In genomic region chr2:133994742-133995141, GRCm38 (mm10) we compare ENCODE assay signal across 23 mouse cellular contexts.
DNase-seq lines count a peak whose midpoint lies in the region; ATAC-seq lines count a peak whose summit lies in the region.
"Had no signal": no experiment of that assay in that cellular context is flagged by ENCODE, and none has a peak within 500 bp of the region (broad histone marks: within the 10 kb centered on the region; RNA-seq: fewer than 3 reads in every experiment).

No protein-coding gene starts in this region.

- 5% methylated on average over 1 of the region's 1 CpGs for WGBS in forebrain, embryonic 14.5 days
- 29% methylated on average over 1 of the region's 1 CpGs for WGBS in forebrain, embryonic 10.5 days
- 17% methylated on average over 1 of the region's 1 CpGs for WGBS in midbrain, embryonic 14.5 days
- WGBS in midbrain, embryonic 13.5 days, result 37% methylated on average over 1 of the region's 1 CpGs
- 47% methylated on average over 1 of the region's 1 CpGs for WGBS in limb, embryonic 15.5 days

- no peaks in the 10 kb centered on the region for H3K9me3 ChIP-seq in forebrain, embryonic 14.5 days (replicated peaks; ENCODE audit: control insufficient read depth, low read length)
- H3K9me3 ChIP-seq in forebrain, embryonic 10.5 days, result no peaks in the 10 kb centered on the region
- H3K9me3 ChIP-seq in midbrain, embryonic 14.5 days (ENCODE audit: control insufficient read depth, low read length), result no peaks in the 10 kb centered on the region
- H3K9me3 ChIP-seq in midbrain, embryonic 13.5 days, result no peaks in the 10 kb centered on the region
- no peaks in the 10 kb centered on the region for H3K9me3 ChIP-seq in limb, embryonic 15.5 days
- H3K9me3 ChIP-seq: hindbrain, embryonic 12.5 days; lung, embryonic 15.5 days had no signal

- no peaks in the 10 kb centered on the region for H3K27me3 ChIP-seq in forebrain, embryonic 14.5 days (replicated peaks; ENCODE audit: control insufficient read depth, insufficient read depth, low read length)
- 0 out of 2 replicates have a peak, but pooled peaks cover 4% of the 10 kb centered on the region for H3K27me3 ChIP-seq in forebrain, embryonic 10.5 days (ENCODE audit: poor library complexity, severe bottlenecking)
- H3K27me3 ChIP-seq in midbrain, embryonic 14.5 days (ENCODE audit: control insufficient read depth, insufficient read depth, low read length), result no peaks in the 10 kb centered on the region
- H3K27me3 ChIP-seq in midbrain, embryonic 13.5 days, result no peaks in the 10 kb centered on the region
- no peaks in the 10 kb centered on the region for H3K27me3 ChIP-seq in limb, embryonic 15.5 days
- H3K27me3 ChIP-seq: hindbrain, embryonic 12.5 days; lung, embryonic 15.5 days had no signal

- no peak overlapping the region for H3K4me2 ChIP-seq in forebrain, embryonic 14.5 days (ENCODE audit: low read length)
- H3K4me2 ChIP-seq in midbrain, embryonic 14.5 days (ENCODE audit: low read length), result no peak overlapping the region
- H3K4me2 ChIP-seq in midbrain, embryonic 13.5 days (replicated peaks), result no peak overlapping the region
- H3K4me2 ChIP-seq in limb, embryonic 15.5 days, result no peak overlapping the region
- H3K4me2 ChIP-seq: heart, embryonic 11.5 days; hindbrain, embryonic 12.5 days; liver, embryonic 11.5 days; lung, embryonic 15.5 days; midbrain, embryonic 11.5 days had no signal

- no peak for ATAC-seq in forebrain, embryonic 14.5 days
- no peak for ATAC-seq in midbrain, embryonic 14.5 days (ENCODE audit: low FRiP score, low TSS enrichment)
- ATAC-seq in midbrain, embryonic 13.5 days, result no peak
- ATAC-seq in limb, embryonic 15.5 days (ENCODE audit: insufficient number of reproducible peaks, low FRiP score, low TSS enrichment, low read depth), result no peak

- no peaks in the 10 kb centered on the region for H3K4me1 ChIP-seq in forebrain, embryonic 14.5 days (ENCODE audit: control insufficient read depth, insufficient read depth, low read length)
- H3K4me1 ChIP-seq in forebrain, embryonic 10.5 days, result peaks cover 21% of the 10 kb centered on the region
- no peaks in the 10 kb centered on the region for H3K4me1 ChIP-seq in midbrain, embryonic 14.5 days (ENCODE audit: control insufficient read depth, insufficient read depth, low read length)
- no peaks in the 10 kb centered on the region; the same call in 1 of the 2 replicates for H3K4me1 ChIP-seq in midbrain, embryonic 13.5 days (replicated peaks)
- H3K4me1 ChIP-seq in limb, embryonic 15.5 days, result no peaks in the 10 kb centered on the region
- H3K4me1 ChIP-seq: hindbrain, embryonic 12.5 days; lung, embryonic 15.5 days had no signal

- no peaks in the 10 kb centered on the region for H3K36me3 ChIP-seq in forebrain, embryonic 14.5 days (ENCODE audit: control insufficient read depth, insufficient read depth, low read length)
- no peaks in the 10 kb centered on the region for H3K36me3 ChIP-seq in forebrain, embryonic 10.5 days (replicated peaks)
- H3K36me3 ChIP-seq in midbrain, embryonic 14.5 days (ENCODE audit: control insufficient read depth, insufficient read depth, low read length), result no peaks in the 10 kb centered on the region
- H3K36me3 ChIP-seq in midbrain, embryonic 13.5 days, result no peaks in the 10 kb centered on the region
- no peaks in the 10 kb centered on the region for H3K36me3 ChIP-seq in limb, embryonic 15.5 days
- H3K36me3 ChIP-seq: hindbrain, embryonic 12.5 days; lung, embryonic 15.5 days had no signal

- H3K9ac ChIP-seq in forebrain, embryonic 14.5 days (ENCODE audit: low read length), result no peak overlapping the region
- no peak overlapping the region for H3K9ac ChIP-seq in midbrain, embryonic 14.5 days (replicated peaks; ENCODE audit: low read length)
- H3K9ac ChIP-seq in midbrain, embryonic 13.5 days (replicated peaks), result no peak overlapping the region
- H3K9ac ChIP-seq in limb, embryonic 15.5 days, result no peak overlapping the region
- H3K9ac ChIP-seq: forebrain, postnatal 0 days; hindbrain, embryonic 12.5 days; lung, embryonic 15.5 days had no signal

- no peak overlapping the region for H3K4me3 ChIP-seq in forebrain, embryonic 14.5 days (ENCODE audit: low read depth, low read length)
- H3K4me3 ChIP-seq in forebrain, embryonic 10.5 days, result no peak overlapping the region
- no peak overlapping the region for H3K4me3 ChIP-seq in midbrain, embryonic 14.5 days (replicated peaks; ENCODE audit: low read depth, low read length)
- no peak overlapping the region for H3K4me3 ChIP-seq in midbrain, embryonic 13.5 days (replicated peaks)
- no peak overlapping the region for H3K4me3 ChIP-seq in limb, embryonic 15.5 days
- H3K4me3 ChIP-seq: hindbrain, embryonic 12.5 days; lung, embryonic 15.5 days had no signal

- peak; percentile 18 for DNase-seq in forebrain, embryonic 14.5 days (ENCODE audit: low spot score)
- no peak for DNase-seq in forebrain, embryonic 10.5 days (ENCODE audit: extremely low spot score, low spot score)
- peak; percentile 10 for DNase-seq in midbrain, embryonic 14.5 days
- DNase-seq in thymus, adult 18-20 months, result no peak
- DNase-seq in kidney, postnatal 25 days, result no peak
- DNase-seq: adrenal gland, adult 2 months; adrenal gland, postnatal 36 days; cerebellum, adult 8-10 months; cerebellum, postnatal 25 days; forebrain, postnatal 0 days; kidney, adult 8-10 months; layer of hippocampus, postnatal 36 days; thymus, adult 2 months; thymus, postnatal 36 days had no signal

- H3K27ac ChIP-seq in forebrain, embryonic 14.5 days (ENCODE audit: low read depth, low read length), result no peak overlapping the region
- no peak overlapping the region for H3K27ac ChIP-seq in forebrain, embryonic 10.5 days
- no peak overlapping the region for H3K27ac ChIP-seq in midbrain, embryonic 14.5 days (replicated peaks; ENCODE audit: low read depth, low read length)
- no peak overlapping the region for H3K27ac ChIP-seq in midbrain, embryonic 13.5 days
- 0 out of 2 replicates have a peak overlapping the region, but pooled peaks have one; percentile 39 for H3K27ac ChIP-seq in limb, embryonic 15.5 days
- H3K27ac ChIP-seq: hindbrain, embryonic 12.5 days; kidney, postnatal 0 days; lung, embryonic 15.5 days; stomach, postnatal 0 days had no signal

Comparison
In these comparisons a context has a peak if more than half of its experiments do, and no peak if none do; other contexts are left out.
1. DNase-seq: peak in forebrain, embryonic 14.5 days (single experiment) and midbrain, embryonic 14.5 days (single experiment); none in forebrain, embryonic 10.5 days (single experiment), thymus, adult 18-20 months (0 of 2) and kidney, postnatal 25 days (0 of 2).